Mouse (Mus musculus): ENCODE results near the gene Knop1. TPM values are rescaled to one million over a fixed set of nuclear protein-coding genes. Genes with fewer than 3 reads are reported as not detected.

Knop1 gene
- polyA plus RNA-seq, 1 experiment from 2014 or later, result 112 TPM

DNA sequence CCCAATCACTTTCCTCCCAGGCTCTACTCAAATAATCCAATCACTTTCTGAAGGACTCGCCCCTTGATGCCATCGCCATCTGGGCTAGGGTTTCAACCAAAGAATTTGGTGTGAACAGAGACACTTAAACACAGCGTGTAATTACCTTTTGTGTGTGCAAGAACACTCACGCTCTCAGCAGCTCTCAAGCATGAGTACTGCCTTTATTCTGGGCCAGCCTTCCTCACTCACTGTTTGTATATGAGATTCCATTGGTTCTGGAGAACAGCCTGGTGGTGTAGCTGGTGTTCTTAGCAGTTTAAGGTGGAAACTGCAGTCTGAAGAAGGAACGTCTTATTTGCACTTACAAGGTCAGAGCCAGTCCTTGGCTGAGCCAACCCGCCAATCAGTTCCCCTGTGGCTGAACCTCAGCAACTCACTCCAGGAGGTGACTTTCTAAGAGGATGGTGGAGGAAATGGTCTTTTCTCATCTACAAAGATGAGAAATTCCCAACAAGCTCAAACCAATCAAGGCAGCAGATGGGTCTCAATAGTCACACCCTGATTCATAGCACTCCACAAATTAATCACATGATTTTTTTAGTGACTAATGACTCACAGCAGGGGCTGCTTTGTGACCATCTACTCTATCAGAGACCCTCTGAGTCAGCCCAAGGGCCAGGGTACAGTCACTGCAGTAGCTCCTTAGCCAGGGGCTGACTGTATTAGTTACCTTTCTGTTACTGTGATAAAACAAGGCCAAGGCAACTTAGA, 31.4 kb upstream of the Knop1 start:
- Histone ChIP-seq H3K9ac (ENCODE audit: low read depth, low read length) (no peak overlapping the region), H3K27ac (ENCODE audit: low read depth, low read length) (no peak overlapping the region), H3K27me3 (replicated peaks; ENCODE audit: control insufficient read depth, insufficient read depth, low read length) (no peaks in the 10 kb centered on the region), H3K4me1 (replicated peaks; ENCODE audit: control insufficient read depth, insufficient read depth, low read length) (no peaks in the 10 kb centered on the region), H3K4me3 (ENCODE audit: low read depth, low read length) (no peak overlapping the region), H3K4me2 (no peak overlapping the region), H3K9me3 (ENCODE audit: control insufficient read depth, low read length) (no peaks in the 10 kb centered on the region), H3K36me3 (ENCODE audit: control insufficient read depth, insufficient read depth, low read length) (no peaks in the 10 kb centered on the region)
- WGBS, result 60% methylated on average over 6 of the region's 6 CpGs
- DNase-seq (ENCODE audit: low spot score), result no peak
- no peak for ATAC-seq (replicated peaks; ENCODE audit: low FRiP score)

DNA sequence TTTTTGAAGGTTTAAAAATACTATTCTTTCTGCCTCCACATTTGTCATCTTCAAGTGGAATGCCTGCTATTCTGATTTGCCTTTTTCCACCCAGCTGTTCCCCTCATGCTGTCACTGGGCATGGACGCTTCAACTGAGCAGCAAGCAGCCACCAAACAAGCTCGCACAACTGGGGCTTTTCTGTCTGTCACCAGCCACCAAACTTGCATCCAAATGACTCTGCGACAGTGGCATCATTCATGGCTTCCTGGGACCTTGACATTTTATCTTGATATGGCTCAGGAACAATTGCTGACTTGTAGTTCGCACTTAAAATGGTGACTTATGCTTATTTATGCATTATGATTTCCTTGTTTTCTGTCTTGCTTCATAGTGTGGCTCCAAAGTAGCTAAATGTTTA, 28.9 kb upstream of the Knop1 start:
- Histone ChIP-seq H3K9ac (ENCODE audit: low read depth, low read length) (no peak overlapping the region), H3K36me3 (ENCODE audit: control insufficient read depth, insufficient read depth, low read length) (no peaks in the 10 kb centered on the region), H3K9me3 (ENCODE audit: control insufficient read depth, low read length) (no peaks in the 10 kb centered on the region), H3K4me3 (ENCODE audit: low read depth, low read length) (no peak overlapping the region), H3K27me3 (replicated peaks; ENCODE audit: control insufficient read depth, insufficient read depth, low read length) (no peaks in the 10 kb centered on the region), H3K4me1 (replicated peaks; ENCODE audit: control insufficient read depth, insufficient read depth, low read length) (no peaks in the 10 kb centered on the region), H3K27ac (ENCODE audit: low read depth, low read length) (no peak overlapping the region), H3K4me2 (no peak overlapping the region)
- 70% methylated on average over 4 of the region's 4 CpGs for WGBS
- ATAC-seq (replicated peaks; ENCODE audit: low FRiP score) (no peak), DNase-seq (ENCODE audit: low spot score) (no peak)

DNA sequence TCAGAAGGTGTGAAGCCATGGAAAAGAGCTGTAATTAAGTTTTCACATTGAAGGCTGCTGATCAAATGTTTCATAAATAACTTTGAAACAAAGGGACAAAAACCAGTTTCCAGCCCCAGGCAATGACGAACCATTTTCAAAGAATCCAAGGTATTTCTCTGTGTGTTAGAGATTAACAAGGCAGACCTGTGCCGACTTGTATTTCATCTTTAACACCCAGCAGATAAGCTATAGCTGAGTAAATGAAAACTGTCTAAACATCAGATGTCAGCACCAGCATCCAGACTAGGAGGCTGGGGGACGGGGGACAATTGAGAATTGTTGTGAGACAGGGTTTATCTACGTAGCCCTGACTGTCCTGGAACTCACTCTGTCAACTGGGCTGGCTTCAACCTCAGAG, 27.9 kb upstream of the Knop1 start:
- DNase-seq (ENCODE audit: low spot score), result no peak
- no peaks in the 10 kb centered on the region for H3K36me3 ChIP-seq (ENCODE audit: control insufficient read depth, insufficient read depth, low read length)
- H3K9ac ChIP-seq (ENCODE audit: low read depth, low read length), result no peak overlapping the region
- H3K4me3 ChIP-seq (ENCODE audit: low read depth, low read length), result no peak overlapping the region
- H3K4me2 ChIP-seq, result no peak overlapping the region
- H3K27me3 ChIP-seq (replicated peaks; ENCODE audit: control insufficient read depth, insufficient read depth, low read length), result no peaks in the 10 kb centered on the region
- H3K4me1 ChIP-seq (replicated peaks; ENCODE audit: control insufficient read depth, insufficient read depth, low read length), result no peaks in the 10 kb centered on the region
- no peaks in the 10 kb centered on the region for H3K9me3 ChIP-seq (ENCODE audit: control insufficient read depth, low read length)
- no peak overlapping the region for H3K27ac ChIP-seq (ENCODE audit: low read depth, low read length)
- no peak for ATAC-seq (replicated peaks; ENCODE audit: low FRiP score)
- 56% methylated on average over 4 of the region's 4 CpGs for WGBS

DNA sequence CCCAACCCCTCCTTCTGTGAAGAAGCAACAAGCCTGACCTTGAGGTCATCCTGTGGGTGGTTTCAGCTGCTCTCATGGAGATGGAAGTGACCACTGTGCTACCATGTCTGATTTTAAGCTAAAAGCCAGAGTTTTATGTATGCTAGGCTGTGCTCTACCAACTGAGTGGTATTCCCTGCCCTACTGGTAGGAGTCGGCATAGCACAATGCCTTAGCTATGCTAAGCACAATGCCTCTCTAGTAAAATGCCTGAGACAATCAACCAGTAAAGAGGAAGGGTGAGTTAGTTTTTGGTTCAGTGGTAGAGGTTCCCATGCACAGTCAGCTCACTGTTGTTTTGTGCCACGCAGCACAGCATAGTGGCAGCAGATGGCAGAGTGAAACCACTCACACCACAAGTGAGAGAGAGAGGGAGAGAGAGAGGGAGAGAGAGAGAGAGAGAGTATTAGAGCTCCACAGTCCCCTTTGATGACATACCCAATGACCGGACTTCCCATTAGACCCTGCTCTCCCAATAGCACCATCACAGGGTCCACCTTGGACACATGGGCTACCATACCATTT, 23.5 kb upstream of the Knop1 start:
- H3K27me3 ChIP-seq (replicated peaks; ENCODE audit: control insufficient read depth, insufficient read depth, low read length), result no peaks in the 10 kb centered on the region
- DNase-seq (ENCODE audit: low spot score) (no peak), ATAC-seq (replicated peaks; ENCODE audit: low FRiP score) (no peak)
- no peak overlapping the region for H3K27ac ChIP-seq (ENCODE audit: low read depth, low read length)
- H3K4me1 ChIP-seq (replicated peaks; ENCODE audit: control insufficient read depth, insufficient read depth, low read length), result no peaks in the 10 kb centered on the region
- H3K9me3 ChIP-seq (ENCODE audit: control insufficient read depth, low read length), result no peaks in the 10 kb centered on the region
- H3K4me3 ChIP-seq (ENCODE audit: low read depth, low read length), result no peak overlapping the region
- H3K36me3 ChIP-seq (ENCODE audit: control insufficient read depth, insufficient read depth, low read length), result no peaks in the 10 kb centered on the region
- H3K4me2 ChIP-seq, result no peak overlapping the region
- 90% methylated on average over 3 of the region's 3 CpGs for WGBS
- no peak overlapping the region for H3K9ac ChIP-seq (ENCODE audit: low read depth, low read length)

DNA sequence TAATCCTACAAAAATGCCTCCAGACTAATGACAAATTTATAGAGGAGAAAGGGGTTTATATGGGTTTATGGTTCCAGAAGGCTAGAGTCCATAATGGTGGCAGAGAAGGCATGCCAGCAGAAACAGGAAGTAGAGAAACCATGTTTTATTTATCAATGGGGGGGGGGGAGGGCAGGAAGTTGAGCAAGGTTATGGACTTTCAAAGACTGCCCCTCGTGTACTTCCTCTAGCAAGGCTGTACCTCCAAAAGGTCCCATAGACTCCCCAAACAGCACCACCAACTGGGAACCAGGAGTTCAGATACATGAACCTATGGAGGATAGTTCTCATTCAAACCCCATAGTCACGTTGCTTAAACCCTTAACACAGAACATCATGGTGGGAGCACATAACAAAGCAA, 9.3 kb upstream of the Knop1 start:
- H3K4me3 ChIP-seq (ENCODE audit: low read depth, low read length), result no peak overlapping the region
- DNase-seq (ENCODE audit: low spot score), result no peak
- H3K4me1 ChIP-seq (replicated peaks; ENCODE audit: control insufficient read depth, insufficient read depth, low read length), result no peaks in the 10 kb centered on the region
- H3K9ac ChIP-seq (ENCODE audit: low read depth, low read length), result no peak overlapping the region
- no peaks in the 10 kb centered on the region for H3K27me3 ChIP-seq (replicated peaks; ENCODE audit: control insufficient read depth, insufficient read depth, low read length)
- H3K4me2 ChIP-seq, result no peak overlapping the region
- ATAC-seq (replicated peaks; ENCODE audit: low FRiP score), result no peak
- WGBS, result 60% methylated on average over 2 of the region's 2 CpGs
- H3K36me3 ChIP-seq (ENCODE audit: control insufficient read depth, insufficient read depth, low read length), result no peaks in the 10 kb centered on the region
- H3K9me3 ChIP-seq (ENCODE audit: control insufficient read depth, low read length), result no peaks in the 10 kb centered on the region
- H3K27ac ChIP-seq (ENCODE audit: low read depth, low read length), result no peak overlapping the region

DNA sequence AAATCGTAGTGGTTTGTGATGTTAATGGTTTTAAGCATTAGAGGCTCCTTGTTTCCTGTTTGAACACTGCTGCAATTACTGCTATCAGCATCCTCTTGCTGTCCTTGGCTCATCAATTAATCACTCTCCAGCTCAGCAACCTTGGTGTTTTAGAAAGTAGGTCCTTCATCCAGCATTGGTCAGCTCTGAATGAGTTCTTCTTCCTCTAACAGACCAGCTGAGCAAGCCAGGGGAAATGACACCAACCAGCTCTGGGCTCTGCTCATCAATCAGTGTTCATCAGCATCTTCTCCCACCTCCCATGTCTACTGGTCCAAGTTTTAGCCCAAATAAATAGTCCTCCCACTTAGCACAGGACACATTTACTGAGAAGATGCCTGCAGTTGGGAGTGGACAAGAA, 2.6 kb upstream of the Knop1 start:
- H3K4me3 ChIP-seq (ENCODE audit: low read depth, low read length), result no peak overlapping the region
- no peak overlapping the region for H3K9ac ChIP-seq (ENCODE audit: low read depth, low read length)
- WGBS, result 79% methylated on average over 1 of the region's 1 CpGs
- DNase-seq (ENCODE audit: low spot score), result no peak
- peaks cover 8% of the 10 kb centered on the region for H3K4me1 ChIP-seq (replicated peaks; ENCODE audit: control insufficient read depth, insufficient read depth, low read length)
- H3K9me3 ChIP-seq (ENCODE audit: control insufficient read depth, low read length), result no peaks in the 10 kb centered on the region
- no peaks in the 10 kb centered on the region for H3K27me3 ChIP-seq (replicated peaks; ENCODE audit: control insufficient read depth, insufficient read depth, low read length)
- H3K36me3 ChIP-seq (ENCODE audit: control insufficient read depth, insufficient read depth, low read length), result no peaks in the 10 kb centered on the region
- no peak overlapping the region for H3K4me2 ChIP-seq
- no peak overlapping the region for H3K27ac ChIP-seq (ENCODE audit: low read depth, low read length)
- no peak for ATAC-seq (replicated peaks; ENCODE audit: low FRiP score)

DNA sequence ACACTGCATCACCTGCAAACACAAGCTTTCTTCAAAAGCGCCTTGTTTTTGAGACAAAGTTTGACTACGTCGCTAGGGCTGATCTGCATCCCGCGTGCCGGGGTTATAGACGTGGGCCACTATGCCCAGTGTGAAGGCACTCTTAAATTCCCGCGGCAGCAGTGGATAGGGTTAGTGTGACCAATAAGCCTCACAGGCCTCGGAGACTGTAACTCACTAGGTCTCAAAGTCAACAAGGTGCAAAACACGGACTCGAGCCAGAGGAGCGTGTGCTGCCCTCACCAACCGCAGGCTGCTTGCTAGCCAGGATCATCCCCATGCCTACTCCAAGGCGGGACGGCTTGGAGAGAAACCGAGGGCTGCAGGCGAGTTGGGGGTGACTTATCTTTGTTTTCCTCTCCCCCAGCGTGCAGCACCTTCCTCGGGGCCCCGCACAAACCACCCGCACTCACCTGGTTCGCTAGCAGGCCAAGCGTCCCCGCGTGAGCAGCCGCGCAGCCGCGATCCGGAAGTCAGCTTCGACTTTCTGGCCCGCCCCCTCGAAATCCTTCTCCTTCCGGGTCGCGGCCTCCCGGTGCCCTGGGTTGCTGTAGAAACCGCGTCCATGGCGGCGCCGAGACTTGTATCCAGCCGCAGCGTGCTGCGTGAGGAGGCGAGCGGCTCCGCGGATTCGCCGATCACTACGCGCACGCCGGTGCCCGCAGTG, 730 bp downstream of the Knop1 start, which contains the start of gene Iqck:
Iqck (plus strand) TSS at position 582 of the 706 bp plus-strand sequence.
- Histone ChIP-seq H3K4me2 (peak within 1 kb of the TSS; percentile 87), H3K9me3 (ENCODE audit: control insufficient read depth, low read length) (no peaks in the 10 kb centered on the region), H3K27me3 (replicated peaks; ENCODE audit: control insufficient read depth, insufficient read depth, low read length) (no peaks in the 10 kb centered on the region), H3K27ac (ENCODE audit: low read depth, low read length) (peak within 1 kb of the TSS; percentile 43; the same call in 1 of the 2 replicates), H3K36me3 (ENCODE audit: control insufficient read depth, insufficient read depth, low read length) (peaks cover 18% of the 10 kb centered on the region), H3K4me3 (ENCODE audit: low read depth, low read length) (peak within 1 kb of the TSS; percentile 87), H3K9ac (ENCODE audit: low read depth, low read length) (peak within 1 kb of the TSS; percentile 84), H3K4me1 (replicated peaks; ENCODE audit: control insufficient read depth, insufficient read depth, low read length) (peaks cover 8% of the 10 kb centered on the region)
- ATAC-seq (replicated peaks; ENCODE audit: low FRiP score), result peak; percentile 95
- WGBS, result under 1% methylated on average over 56 of the region's 57 CpGs
- peak; percentile 91 for DNase-seq (ENCODE audit: low spot score)

DNA sequence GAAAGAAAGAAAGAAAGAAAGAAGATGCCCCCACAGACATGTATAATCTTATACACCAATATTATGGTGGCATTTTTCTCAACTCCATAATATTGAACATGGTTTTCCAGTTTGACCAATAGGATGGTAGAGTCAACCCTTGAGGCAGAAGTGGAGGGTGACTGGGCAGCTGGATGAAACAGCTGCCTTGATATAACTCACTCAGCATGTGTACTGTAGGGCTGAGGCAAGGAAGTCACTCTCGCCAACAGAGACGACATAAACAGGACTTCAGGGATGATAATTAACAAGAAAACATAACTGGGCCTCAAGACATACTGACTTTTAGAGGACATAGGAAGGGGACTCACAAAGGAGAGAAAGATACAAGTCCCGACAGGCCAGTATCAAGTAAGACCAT, 1.4 kb downstream of the Knop1 start:
- Histone ChIP-seq H3K4me1 (replicated peaks; ENCODE audit: control insufficient read depth, insufficient read depth, low read length) (peaks cover 12% of the 10 kb centered on the region), H3K27me3 (replicated peaks; ENCODE audit: control insufficient read depth, insufficient read depth, low read length) (no peaks in the 10 kb centered on the region), H3K9ac (ENCODE audit: low read depth, low read length) (peak overlapping the region; percentile 84), H3K4me2 (peak overlapping the region; percentile 87), H3K9me3 (ENCODE audit: control insufficient read depth, low read length) (no peaks in the 10 kb centered on the region), H3K4me3 (ENCODE audit: low read depth, low read length) (peak overlapping the region; percentile 87), H3K27ac (ENCODE audit: low read depth, low read length) (no peak overlapping the region), H3K36me3 (ENCODE audit: control insufficient read depth, insufficient read depth, low read length) (peaks cover 22% of the 10 kb centered on the region)
- DNase-seq (ENCODE audit: low spot score), result no peak
- 13% methylated on average over 3 of the region's 3 CpGs for WGBS
- no peak for ATAC-seq (replicated peaks; ENCODE audit: low FRiP score)
